Mouse (Mus musculus) v-Abl transformed pro-B cells (cell line): ENCODE data around the gene Boc.

Source experiments
- in situ Hi-C, 2 experiments: fragments of 400-800 bp; cut with MboI; formaldehyde crosslinking; loops; one replicate each; pipeline ENCODE4 v1.15.1; 2025; ENCODE audit not compliant: unreplicated experiment in 2 of 2

Boc gene

GRCm38 (mm10) chr16:44496971-44497464 lies 61.7 kb downstream of the Boc start:
- in situ Hi-C loops: loop anchor here in 1 of 2 experiments (25.0 kb wide), 1 partner anchor 1115 kb away; the partner anchor contains the start of gene Gcsam

- in situ Hi-C loops: loop anchor here in 1 of 2 experiments (25.0 kb wide), 1 partner anchor 1118 kb away; the partner anchor contains the start of gene Gcsam
These were observed 64.1 kb downstream of the Boc start for GRCm38 (mm10) chr16:44494441-44495108.

DNA sequence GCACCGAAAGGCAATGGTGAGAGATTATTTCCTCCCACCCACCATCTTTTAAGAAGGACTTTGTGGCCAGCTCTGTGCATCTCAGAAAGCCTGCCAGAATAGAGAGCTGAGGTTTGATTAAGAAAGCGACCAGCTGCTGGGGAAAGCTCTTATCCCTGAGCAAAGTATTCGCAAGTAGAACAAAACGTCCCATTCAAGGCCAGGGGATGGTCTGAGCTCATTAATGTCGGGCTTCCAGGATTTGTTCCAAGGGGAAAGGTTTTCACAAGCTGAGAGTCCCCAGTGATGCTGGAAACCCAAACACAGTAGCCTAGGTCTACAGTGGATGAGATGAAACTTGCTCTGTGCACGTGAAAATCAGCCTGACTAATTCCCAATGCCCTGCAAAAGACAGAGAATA lies 64.8 kb downstream of the Boc start:
- in situ Hi-C loops: loop anchor here in 1 of 2 experiments (25.0 kb wide), 1 partner anchor 1118 kb away; the partner anchor contains the start of gene Gcsam

DNA sequence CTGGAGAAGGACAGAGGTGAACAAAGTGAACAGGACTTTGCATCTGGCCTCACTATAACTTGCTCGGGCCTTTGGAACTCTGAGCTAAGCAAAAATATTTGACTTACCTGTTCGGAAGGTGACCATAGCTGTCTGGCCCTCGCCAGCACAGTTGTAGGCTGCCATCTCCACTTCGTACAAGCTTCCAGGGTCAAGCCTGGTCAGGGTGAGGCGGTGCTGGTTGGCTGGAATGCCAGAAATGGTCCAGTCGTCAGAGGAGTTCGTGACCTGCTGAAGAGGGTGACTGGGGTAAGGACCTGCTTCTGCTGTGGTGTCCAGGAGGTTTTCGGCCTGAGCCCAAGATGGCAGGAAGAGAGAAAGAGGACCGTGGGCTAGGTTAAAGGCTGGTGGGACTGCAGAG lies 66.0 kb downstream of the Boc start:
- in situ Hi-C loops: loop anchor here in 1 of 2 experiments (25.0 kb wide), 1 partner anchor 1120 kb away; the partner anchor contains the start of gene Gcsam

DNA sequence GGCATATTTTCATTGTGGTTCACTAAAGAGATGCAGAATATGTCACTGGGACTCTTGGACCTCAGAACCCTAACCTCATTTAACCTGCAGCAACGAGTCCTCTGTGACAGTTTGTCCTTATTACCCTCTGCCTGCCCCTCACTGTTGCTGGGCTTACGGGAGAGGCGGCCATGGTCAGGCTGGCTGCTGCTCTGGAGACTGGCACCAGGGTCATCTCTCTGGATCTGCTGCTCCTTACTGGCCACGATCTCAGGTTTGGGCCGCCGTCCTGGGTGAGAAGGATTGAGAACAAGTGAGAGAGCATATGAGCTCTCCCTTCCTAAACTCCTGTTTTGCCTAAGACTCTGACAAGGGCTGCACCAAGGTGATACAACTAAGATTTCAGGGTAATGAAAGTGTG lies 66.5 kb downstream of the Boc start:
- in situ Hi-C loops: loop anchor here in 1 of 2 experiments (25.0 kb wide), 1 partner anchor 1120 kb away; the partner anchor contains the start of gene Gcsam

GRCm38 (mm10) chr16:44491051-44491450 lies 67.6 kb downstream of the Boc start:
- in situ Hi-C loops: loop anchor here in 1 of 2 experiments (25.0 kb wide), 1 partner anchor 1121 kb away; the partner anchor contains the start of gene Gcsam

DNA sequence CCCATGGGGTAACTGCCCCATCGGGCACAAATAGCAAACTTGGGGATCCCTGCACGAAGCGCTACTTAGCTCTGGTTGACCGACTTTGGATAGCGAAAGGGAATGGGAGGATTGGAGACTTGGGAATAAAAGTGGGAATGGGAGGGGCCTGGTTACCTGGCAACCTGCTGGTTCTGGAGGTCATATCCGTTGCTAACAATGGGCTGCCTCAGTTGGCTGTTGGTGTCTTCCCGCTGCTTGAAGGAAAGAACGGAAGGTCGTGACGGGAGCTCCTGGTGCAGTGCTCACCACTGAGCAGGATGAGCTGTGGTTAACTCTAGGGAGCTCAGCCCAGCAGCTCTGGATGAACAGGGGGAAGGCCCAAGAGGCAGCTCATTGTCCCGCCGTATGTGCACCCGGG lies 71.5 kb downstream of the Boc start:
- in situ Hi-C loops: loop anchor here (5.0 to 25.0 kb wide), 6 partner anchors 228 to 1148 kb away; partner anchors contain the start of gene Gcsam (in 1 of the 2)

- in situ Hi-C loops: loop anchor here (5.0 to 25.0 kb wide), 6 partner anchors 228 to 1148 kb away; partner anchors contain the start of gene Gcsam (in 1 of the 2)
These were observed 72.1 kb downstream of the Boc start for GRCm38 (mm10) chr16:44486612-44487011.

- in situ Hi-C loops: loop anchor here (5.0 to 25.0 kb wide), 6 partner anchors 229 to 1149 kb away; partner anchors contain the start of gene Gcsam (in 1 of the 2)
These were observed 73.0 kb downstream of the Boc start for GRCm38 (mm10) chr16:44485691-44486090.

DNA sequence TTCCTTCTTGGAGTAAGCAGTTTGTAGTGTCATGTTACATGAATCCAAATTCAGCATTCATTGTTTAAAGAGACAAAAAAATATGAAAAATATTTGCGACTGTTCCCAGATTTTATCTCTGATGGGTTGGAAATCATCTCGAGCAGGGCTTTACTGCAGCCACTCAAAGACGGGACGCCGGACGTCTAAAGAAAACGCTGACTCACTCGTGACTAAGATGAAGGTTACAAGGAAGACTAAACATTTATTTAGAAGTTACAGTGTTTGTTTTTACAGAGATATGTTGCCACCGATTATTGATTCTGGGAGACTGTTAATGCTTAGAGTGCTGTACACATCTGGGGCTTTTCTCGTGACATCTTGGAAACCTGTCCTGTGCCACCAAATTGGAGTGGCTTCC lies 73.9 kb downstream of the Boc start:
- in situ Hi-C loops: loop anchor here (5.0 to 25.0 kb wide), 7 partner anchors 230 to 1150 kb away; partner anchors contain the start of gene Gcsam (in 1 of the 2)

GRCm38 (mm10) chr16:44484079-44484478 lies 74.6 kb downstream of the Boc start:
- in situ Hi-C loops: loop anchor here (5.0 to 25.0 kb wide), 7 partner anchors 231 to 1151 kb away; partner anchors contain the start of gene Gcsam (in 1 of the 2)

GRCm38 (mm10) chr16:44481599-44482593 lies 76.8 kb downstream of the Boc start:
- in situ Hi-C loops: loop anchor here (5.0 to 25.0 kb wide), 7 partner anchors 233 to 1153 kb away; partner anchors contain the start of gene Gcsam (in 1 of the 2)

DNA sequence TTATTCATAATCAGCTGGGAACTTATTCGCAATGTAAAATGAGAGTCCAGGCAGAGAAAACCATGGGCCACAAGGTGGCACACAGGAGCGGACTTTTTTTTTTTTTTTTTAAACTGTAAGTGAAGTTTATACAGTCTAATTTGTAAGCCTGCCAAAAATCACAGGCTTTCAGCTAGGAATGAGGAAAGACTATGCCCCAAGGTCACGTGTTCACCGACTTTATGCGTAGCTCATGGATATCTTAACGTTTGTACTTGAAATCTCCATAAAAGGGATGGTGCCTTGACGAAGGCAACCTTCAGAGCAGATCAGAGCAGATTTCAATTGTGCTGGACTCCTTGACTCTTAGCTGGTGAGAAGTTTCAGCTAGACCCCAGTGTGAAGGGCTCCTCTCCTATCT lies 78.1 kb downstream of the Boc start:
- in situ Hi-C loops: loop anchor here (5.0 to 25.0 kb wide), 7 partner anchors 234 to 1154 kb away; partner anchors contain the start of gene Gcsam (in 1 of the 2)

DNA sequence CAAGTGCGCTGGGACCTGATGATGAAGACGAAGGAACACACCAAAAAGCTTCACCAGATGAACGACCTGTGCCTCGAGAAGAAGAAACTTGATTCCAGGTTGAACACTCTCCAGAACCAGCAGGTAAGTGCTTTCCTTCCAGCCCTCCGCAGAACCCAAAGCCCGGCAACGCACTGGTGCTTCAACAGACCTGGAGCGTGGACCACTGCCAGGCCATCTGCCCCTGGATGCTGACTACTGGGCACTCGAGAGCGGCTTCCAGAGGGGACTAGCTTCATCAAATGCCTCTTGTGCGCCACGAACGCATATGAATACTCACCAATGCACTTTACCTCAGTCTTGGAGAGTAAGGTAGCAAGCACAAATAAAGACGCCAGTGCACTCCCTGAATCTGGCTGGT lies 78.8 kb downstream of the Boc start:
- in situ Hi-C loops: loop anchor here (5.0 to 25.0 kb wide), 7 partner anchors 235 to 1155 kb away; partner anchors contain the start of gene Gcsam (in 1 of the 2)

DNA sequence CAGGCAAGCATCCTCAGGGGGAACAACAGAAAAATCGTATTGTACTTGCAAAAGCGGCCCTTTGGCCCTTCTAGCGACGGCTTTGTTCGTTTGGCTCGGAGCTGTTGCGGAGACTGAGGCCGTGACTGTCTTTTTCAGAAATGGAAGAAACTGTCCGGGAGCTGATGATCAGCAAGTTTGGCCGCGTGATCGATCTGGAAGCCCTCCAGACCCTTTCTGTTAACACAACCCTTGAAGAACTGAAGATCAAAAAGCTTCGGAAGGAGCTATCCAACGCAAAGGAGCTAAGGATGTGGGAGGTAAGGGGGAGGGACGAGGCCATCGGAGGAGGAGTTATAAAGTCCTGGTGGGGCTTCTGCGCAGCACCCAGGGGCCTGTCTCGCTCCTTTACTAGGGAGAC lies 79.9 kb downstream of the Boc start:
- in situ Hi-C loops: loop anchor here in 1 of 2 experiments (25.0 kb wide), 1 partner anchor 1134 kb away; the partner anchor contains the start of gene Gcsam

DNA sequence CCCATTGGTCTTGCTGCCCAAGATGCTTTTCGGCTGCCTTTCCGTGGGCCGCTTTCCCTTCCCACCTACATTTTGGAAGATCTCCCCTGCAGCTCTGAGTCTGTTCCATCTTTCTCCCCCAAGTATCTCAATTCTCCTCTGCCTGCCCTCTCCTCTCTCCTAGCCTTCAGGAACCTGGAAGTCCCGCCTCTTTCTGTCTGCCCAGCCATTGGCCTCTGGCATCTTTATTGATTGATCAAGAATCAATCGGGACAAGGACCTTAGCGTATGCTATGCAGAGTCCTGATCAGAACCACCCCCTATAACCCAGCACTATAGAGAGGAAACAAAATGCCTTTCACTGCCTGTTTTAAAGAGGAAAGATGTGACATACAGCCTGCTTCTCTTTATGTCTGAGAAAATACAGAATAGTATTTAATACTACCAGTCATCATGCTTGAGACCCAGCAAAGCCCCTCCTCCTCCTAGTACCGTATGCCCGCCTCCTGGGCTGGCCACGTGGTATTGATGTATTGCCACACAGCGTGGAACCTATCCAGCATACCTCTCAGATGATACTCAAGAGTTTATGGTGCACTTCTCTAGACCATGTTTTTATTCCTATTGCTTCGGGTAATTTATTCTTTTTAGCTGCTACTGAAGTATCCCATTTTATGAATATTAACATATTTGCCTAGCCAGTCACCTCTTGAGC lies 82.9 kb downstream of the Boc start:
- in situ Hi-C loops: loop anchor here in 1 of 2 experiments (25.0 kb wide), 1 partner anchor 1136 kb away; the partner anchor contains the start of gene Gcsam

DNA sequence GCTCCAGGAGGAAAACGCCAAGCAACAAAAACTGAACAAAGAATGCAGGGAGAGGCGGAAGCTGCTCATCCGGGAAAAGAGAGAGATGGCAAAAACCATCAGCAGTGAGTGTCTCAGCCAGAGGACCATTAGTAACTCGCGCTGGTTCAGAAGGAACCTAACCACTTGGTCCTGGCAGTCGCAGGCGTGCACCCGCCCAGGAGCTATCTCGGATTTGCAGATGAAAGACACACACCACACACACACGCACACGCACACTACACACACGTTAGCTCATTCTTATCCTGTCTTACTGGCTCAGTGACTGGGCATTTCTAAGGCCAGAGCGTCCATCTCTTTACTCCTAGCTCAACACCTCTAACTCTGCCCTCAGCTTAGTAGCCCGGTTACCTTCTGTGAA lies 83.4 kb downstream of the Boc start:
- in situ Hi-C loops: loop anchor here in 1 of 2 experiments (25.0 kb wide), 1 partner anchor 1137 kb away; the partner anchor contains the start of gene Gcsam

DNA sequence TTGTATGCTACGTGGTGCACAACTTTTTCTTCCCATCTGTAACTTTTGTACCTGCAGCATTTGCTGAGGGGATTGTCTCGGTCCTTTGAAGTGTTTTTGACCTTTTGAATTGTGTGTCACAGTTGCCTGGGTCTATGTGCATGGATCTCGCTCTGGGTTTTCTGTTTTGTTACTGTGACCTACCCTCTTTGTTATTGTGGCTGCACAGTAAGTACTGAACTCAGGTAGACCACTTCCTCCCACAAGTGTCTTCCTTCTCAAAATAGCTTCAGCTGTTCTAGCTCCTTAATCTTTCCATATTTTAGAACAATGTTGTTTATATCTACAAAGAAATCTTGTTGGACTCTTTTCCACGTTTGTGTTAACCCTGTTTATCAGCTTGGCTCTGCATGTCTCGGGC lies 97.8 kb downstream of the Boc start:
- in situ Hi-C loops: no loop called here

DNA sequence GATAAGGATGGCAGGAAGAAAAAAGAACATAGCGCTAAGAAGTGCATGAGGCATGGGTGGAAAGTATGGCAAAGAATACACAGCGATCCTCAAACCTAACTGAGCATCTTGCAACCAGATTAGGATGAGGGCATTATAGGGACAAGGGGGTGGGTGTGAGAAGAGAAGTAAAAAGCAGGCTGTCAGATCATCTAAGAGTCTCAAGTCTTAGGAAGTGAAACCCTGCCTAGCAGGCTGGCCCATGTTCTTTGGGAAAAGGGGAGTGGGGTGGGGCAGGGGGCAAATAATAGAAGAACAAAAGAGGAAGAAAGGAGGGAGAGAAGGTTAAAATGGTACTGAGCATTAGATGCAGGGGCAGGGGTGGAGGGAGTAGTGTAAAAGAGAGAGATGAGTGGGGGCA lies 99.9 kb downstream of the Boc start:
- in situ Hi-C loops: no loop called here
